Mouse (Mus musculus) heart, adult 11 months (tissue): ENCODE results near the gene Spata9.

Experiments
- DNase-seq: peaks from one replicate; pipeline ENCODE4 v3.0.0; 2022

Gene Spata9

GRCm38 (mm10) chr13:75992169-75993028 is 25.4 kb downstream of the Spata9 start:
- peak; percentile 81 for DNase-seq

GRCm38 (mm10) chr13:76003272-76003671 is 36.3 kb downstream of the Spata9 start:
- DNase-seq = no peak

- no peak for DNase-seq
Measured at GRCm38 (mm10) chr13:76014511-76014910, 47.6 kb downstream of the Spata9 start.

GRCm38 (mm10) chr13:76017465-76017864 is 50.5 kb downstream of the Spata9 start:
- no peak for DNase-seq

GRCm38 (mm10) chr13:76017974-76018843 is 51.3 kb downstream of the Spata9 start, which contains the start of gene Rfesd:
Rfesd (minus strand) TSS chr13:76018719.
- DNase-seq = peak; percentile 100

GRCm38 (mm10) chr13:76018844-76019400 is 52.0 kb downstream of the Spata9 start:
- no peak for DNase-seq

GRCm38 (mm10) chr13:76021782-76022181 is 54.8 kb downstream of the Spata9 start:
- DNase-seq = no peak

- peak; percentile 93 for DNase-seq
Measured at GRCm38 (mm10) chr13:76024588-76024987, 57.6 kb downstream of the Spata9 start.

GRCm38 (mm10) chr13:76042455-76042854 is 75.5 kb downstream of the Spata9 start:
- no peak for DNase-seq

- no peak for DNase-seq
Measured at GRCm38 (mm10) chr13:76044971-76045370, 78.0 kb downstream of the Spata9 start.
